Mouse (Mus musculus): ENCODE data around the gene Vmn2r33. TPM values are rescaled to one million over a fixed set of nuclear protein-coding genes. Genes with fewer than 3 reads are reported as not detected.
"Not testable (repeated sequence)": the region's sequence is repeated elsewhere in the genome, so short reads cannot be mapped to it uniquely, and the experiment has no call there.

Vmn2r33 gene
- polyA plus RNA-seq (2014; fragmentation: Nextera tagmentation; extraction: Ambion mirVana), result not detected in 2 replicates

DNA sequence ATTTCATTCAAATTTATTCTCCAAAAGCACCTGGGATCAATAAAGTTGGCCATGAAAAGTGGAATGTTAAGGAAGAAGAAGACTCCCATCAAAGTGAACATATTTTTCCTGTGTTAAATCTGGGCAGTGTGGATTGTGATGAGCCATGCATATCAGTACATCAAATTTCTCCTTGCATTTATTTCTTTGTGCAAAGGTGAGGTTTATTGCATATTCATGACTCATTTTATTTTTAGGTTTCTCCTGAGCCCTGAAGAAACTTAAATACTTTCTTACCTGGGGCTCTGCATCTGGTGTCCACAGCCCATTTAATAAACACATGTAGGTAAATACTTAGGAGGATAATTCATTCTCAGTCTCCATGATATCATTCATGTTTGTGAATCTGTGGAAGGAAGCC lies at the start of gene Vmn2r33:
Gene Vmn2r33, minus strand, starts transcription at position 101 of the 400 bp plus-strand sequence.
- not testable (repeated sequence) for H3K27ac ChIP-seq (replicated peaks; ENCODE audit: low read depth, low read length); H3K4me3 ChIP-seq (ENCODE audit: low read depth, low read length); H3K4me1 ChIP-seq (ENCODE audit: control insufficient read depth, insufficient read depth, low read length); H3K4me2 ChIP-seq (ENCODE audit: low read depth, low read length); H3K9ac ChIP-seq (ENCODE audit: low read depth, low read length); H3K9me3 ChIP-seq (ENCODE audit: control insufficient read depth, low read length); ATAC-seq (ENCODE audit: low read depth); H3K27me3 ChIP-seq (replicated peaks; ENCODE audit: control insufficient read depth, insufficient read depth, low read length); H3K36me3 ChIP-seq (ENCODE audit: control insufficient read depth, insufficient read depth, low read length); DNase-seq (ENCODE audit: low spot score)

Other genes with a start within 250 kb of the Vmn2r33 start
- not detected in 2 replicates for gene Vmn2r30, start 229.2 kb downstream of the Vmn2r33 start, polyA plus RNA-seq (2014; fragmentation: Nextera tagmentation; extraction: Ambion mirVana)
- gene Gm45783, start 192.2 kb downstream of the Vmn2r33 start, polyA plus RNA-seq (2014; fragmentation: Nextera tagmentation; extraction: Ambion mirVana), result not detected in 2 replicates
- not detected in 2 replicates for gene Vmn2r31, start 167.1 kb downstream of the Vmn2r33 start, polyA plus RNA-seq (2014; fragmentation: Nextera tagmentation; extraction: Ambion mirVana)
- gene Vmn2r32, start 86.8 kb downstream of the Vmn2r33 start, polyA plus RNA-seq (2014; fragmentation: Nextera tagmentation; extraction: Ambion mirVana), result not detected in 2 replicates
- not detected in 2 replicates for gene Vmn2r34, start 122.7 kb upstream of the Vmn2r33 start, polyA plus RNA-seq (2014; fragmentation: Nextera tagmentation; extraction: Ambion mirVana)